Mouse (Mus musculus) myocyte (in vitro differentiated cells): ENCODE results near the gene Ccdc66.

Source experiments
- CEBPB ChIP-seq: IDR thresholded peaks from 2 replicates; pipeline ENCODE4 v1.6.1; 2011; ENCODE audit warnings: mild to moderate bottlenecking, moderate library complexity; ENCODE audit not compliant: poor library complexity, insufficient read depth, severe bottlenecking
- E2F4 ChIP-seq: IDR thresholded peaks from one replicate; pipeline ENCODE4 v1.6.1; 2011; ENCODE audit warnings: mild to moderate bottlenecking, control low read depth, moderate library complexity; ENCODE audit not compliant: insufficient read depth
- MAX ChIP-seq: IDR thresholded peaks from one replicate; pipeline ENCODE4 v1.6.1; 2011; ENCODE audit warnings: low read depth, mild to moderate bottlenecking, control low read depth
- MYOD1 ChIP-seq, 3 experiments: IDR thresholded peaks; one replicate each; pipeline ENCODE4 v1.6.1; 2011; ENCODE audit warnings: control low read depth in 2 of 3, low read depth in 2 of 3, mild to moderate bottlenecking in 2 of 3, moderate library complexity in 1 of 3; ENCODE audit not compliant: insufficient read length in 2 of 3, control insufficient read depth in 1 of 3
- MYOG ChIP-seq, 3 experiments: IDR thresholded peaks; one replicate each; pipeline ENCODE4 v1.6.1; 2011; ENCODE audit warnings: control low read depth in 2 of 3, low read depth in 2 of 3, mild to moderate bottlenecking in 2 of 3; ENCODE audit not compliant: insufficient read length in 2 of 3, control insufficient read depth in 1 of 3, insufficient read depth in 1 of 3
- POLR2A ChIP-seq: IDR thresholded peaks from one replicate; pipeline ENCODE4 v1.6.1; 2011; ENCODE audit warnings: low read depth, mild to moderate bottlenecking, control low read depth, moderate library complexity; ENCODE audit not compliant: insufficient read length
- POLR2AphosphoS2 ChIP-seq: IDR thresholded peaks from one replicate; pipeline ENCODE4 v1.6.1; 2011; ENCODE audit warnings: low read depth, control low read depth; ENCODE audit not compliant: insufficient read length
- REST ChIP-seq: IDR thresholded peaks from one replicate; pipeline ENCODE4 v1.6.1; 2011; ENCODE audit warnings: mild to moderate bottlenecking, control low read depth, moderate library complexity; ENCODE audit not compliant: insufficient read depth, insufficient read length
- SRF ChIP-seq: IDR thresholded peaks from one replicate; pipeline ENCODE4 v1.6.1; 2011; ENCODE audit warnings: low read depth; ENCODE audit not compliant: control insufficient read depth, insufficient read length
- TCF12 ChIP-seq: IDR thresholded peaks from one replicate; pipeline ENCODE4 v1.6.1; 2011; ENCODE audit warnings: mild to moderate bottlenecking, control low read depth; ENCODE audit not compliant: poor library complexity, insufficient read depth, severe bottlenecking
- TCF3 ChIP-seq: IDR thresholded peaks from one replicate; pipeline ENCODE4 v1.6.1; 2011; ENCODE audit warnings: low read depth, control low read depth; ENCODE audit not compliant: insufficient read length
- USF1 ChIP-seq: IDR thresholded peaks from one replicate; pipeline ENCODE4 v1.6.1; 2011; ENCODE audit warnings: low read depth, mild to moderate bottlenecking, control low read depth, moderate library complexity

- TF ChIP-seq POLR2A (no peak), MYOG (IDR thresholded peaks at IDR 0.05; ENCODE audit: control insufficient read depth in 1 of 3, insufficient read depth in 1 of 3, insufficient read length in 2 of 3, low read depth in 2 of 3) (no peak), CEBPB (no peak), SRF (no peak), MYOD1 (IDR thresholded peaks at IDR 0.05; ENCODE audit: control insufficient read depth in 1 of 3, insufficient read length in 2 of 3, low read depth in 2 of 3) (no peak), TCF12 (no peak), USF1 (no peak), E2F4 (no peak), TCF3 (no peak), MAX (no peak), POLR2AphosphoS2 (no peak), REST (no peak)
These were observed 35.7 kb upstream of the Ccdc66 start for GRCm38 (mm10) chr14:27543838-27544426.
